Mouse (Mus musculus): Measurements from ENCODE around the gene Sav1. TPM values are rescaled to one million over a fixed set of nuclear protein-coding genes. Genes with fewer than 3 reads are reported as not detected.

Sav1 gene
- total RNA-seq, 1 experiment = 17.8 TPM

DNA sequence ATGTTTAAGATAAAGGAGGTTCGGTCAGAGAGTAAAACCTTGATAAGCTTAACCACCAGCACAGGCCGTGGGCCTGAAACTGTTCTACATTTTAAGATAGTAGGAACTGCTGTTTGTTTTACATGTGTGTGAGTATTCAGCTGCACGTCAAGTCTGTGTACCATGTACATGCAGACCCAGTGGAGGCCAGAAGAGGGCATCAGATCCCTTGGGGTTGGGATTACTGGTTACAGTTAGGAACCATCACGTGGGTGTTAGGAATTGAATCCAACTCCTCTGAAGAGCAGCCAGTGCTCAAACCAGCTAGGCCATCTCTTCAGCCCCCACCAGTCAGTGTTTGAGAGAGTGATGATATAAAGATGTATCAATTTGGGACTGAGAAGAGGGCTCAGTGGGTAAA, 24.3 kb downstream of the Sav1 start:
- in situ Hi-C loops (cut with MboI; ENCODE audit: low sequenced_read_pairs in 2 of 2, unreplicated experiment in 2 of 2) = no loop called here
- Histone ChIP-seq H3K27ac (ENCODE audit: insufficient read depth, low read depth, low read length, poor library complexity, severe bottlenecking) (no peak overlapping the region), H3K9me3 (ENCODE audit: control insufficient read depth, insufficient read depth, low read depth, low read length) (no peaks in the 10 kb centered on the region), H3K9ac (ENCODE audit: insufficient read depth, low read depth, low read length, poor library complexity, severe bottlenecking) (no peak overlapping the region), H3K4me3 (ENCODE audit: insufficient read depth in 1 of 2, low read depth in 1 of 2, low read length in 2 of 2, poor library complexity in 1 of 2, severe bottlenecking in 1 of 2) (no peak overlapping the region), H3K4me1 (ENCODE audit: control insufficient read depth in 2 of 2, insufficient read depth in 2 of 2, low read length in 2 of 2, poor library complexity in 1 of 2) (no peaks in the 10 kb centered on the region; a peak in 2 of 4 replicates), H3K36me3 (ENCODE audit: control insufficient read depth, insufficient read depth, low read length, poor library complexity, severe bottlenecking) (peaks cover 9% of the 10 kb centered on the region; the same call in 1 of the 2 replicates)
- peak; percentile 37; the same call in 1 of the 2 replicates for TF ChIP-seq ZC3H11A (IDR thresholded peaks at IDR 0.05; ENCODE audit: borderline replicate concordance, low read depth, low read length)
- TF ChIP-seq CHD2 (IDR thresholded peaks at IDR 0.05; ENCODE audit: low read depth, low read length) = no peak
- DNase-seq (ENCODE audit: low read depth, low spot score) = no peak

DNA sequence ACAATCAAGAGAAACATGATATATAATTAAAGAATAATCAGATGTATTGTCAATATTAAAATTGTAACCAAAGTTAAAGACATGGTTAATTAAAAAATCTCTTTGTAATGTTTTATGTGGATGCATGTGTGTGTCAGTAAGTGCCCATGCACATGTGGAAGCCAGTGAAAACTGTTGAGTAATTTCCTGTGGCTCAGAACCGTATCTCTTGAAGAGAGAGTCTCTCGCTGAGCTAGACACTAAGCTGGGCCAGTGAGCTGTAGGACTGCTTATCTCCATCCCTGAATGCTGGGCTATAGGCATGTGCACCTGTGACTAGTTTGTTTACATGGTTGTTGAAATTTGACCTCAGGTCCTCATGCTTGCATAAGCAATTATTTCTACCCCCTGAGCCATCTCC, 29.4 kb downstream of the Sav1 start:
- no peaks in the 10 kb centered on the region for H3K9me3 ChIP-seq (ENCODE audit: control insufficient read depth, insufficient read depth, low read depth, low read length)
- H3K36me3 ChIP-seq (ENCODE audit: control insufficient read depth, insufficient read depth, low read length, poor library complexity, severe bottlenecking) = no peaks in the 10 kb centered on the region
- H3K9ac ChIP-seq (ENCODE audit: insufficient read depth, low read depth, low read length, poor library complexity, severe bottlenecking) = no peak overlapping the region
- no peak for TF ChIP-seq MAFK (IDR thresholded peaks at IDR 0.05; ENCODE audit: insufficient read depth, low read depth, low read length)
- TF ChIP-seq CHD2 (IDR thresholded peaks at IDR 0.05; ENCODE audit: low read depth, low read length) = no peak
- TF ChIP-seq ZNF384 (IDR thresholded peaks at IDR 0.05; ENCODE audit: low read depth, low read length) = no peak
- H3K27ac ChIP-seq (ENCODE audit: insufficient read depth, low read depth, low read length, poor library complexity, severe bottlenecking) = no peak overlapping the region
- no peaks in the 10 kb centered on the region for H3K4me1 ChIP-seq (ENCODE audit: control insufficient read depth in 2 of 2, insufficient read depth in 2 of 2, low read length in 2 of 2, poor library complexity in 1 of 2)
- no peak overlapping the region for H3K4me3 ChIP-seq (ENCODE audit: insufficient read depth in 1 of 2, low read depth in 1 of 2, low read length in 2 of 2, poor library complexity in 1 of 2, severe bottlenecking in 1 of 2)
- no peak for DNase-seq (ENCODE audit: low read depth, low spot score)
- in situ Hi-C loops (cut with MboI; ENCODE audit: low sequenced_read_pairs in 2 of 2, unreplicated experiment in 2 of 2) = no loop called here

DNA sequence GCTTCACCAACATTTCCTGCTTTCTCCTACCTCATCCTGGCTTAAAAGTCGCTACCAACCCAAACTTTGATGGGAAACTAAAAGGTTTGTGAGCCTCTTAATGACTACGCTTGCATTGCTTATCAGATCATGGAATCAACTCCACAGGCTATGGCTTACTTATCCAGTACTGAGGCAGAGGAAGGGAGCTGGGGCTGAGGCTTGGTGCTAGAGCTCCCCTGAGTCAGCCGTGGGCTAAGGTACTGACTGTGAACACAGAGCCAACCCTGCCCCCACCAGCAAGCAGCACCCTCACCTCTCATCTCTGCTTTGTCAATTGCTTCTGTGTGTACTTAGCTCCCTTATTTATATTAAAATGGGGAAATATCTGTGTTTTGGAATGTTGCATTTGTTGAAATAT, 39.3 kb downstream of the Sav1 start:
- no peak overlapping the region for H3K4me3 ChIP-seq (ENCODE audit: insufficient read depth in 1 of 2, low read depth in 1 of 2, low read length in 2 of 2, poor library complexity in 1 of 2, severe bottlenecking in 1 of 2)
- DNase-seq (ENCODE audit: low read depth, low spot score) = no peak
- no peaks in the 10 kb centered on the region for H3K4me1 ChIP-seq (ENCODE audit: control insufficient read depth in 2 of 2, insufficient read depth in 2 of 2, low read length in 2 of 2, poor library complexity in 1 of 2)
- in situ Hi-C loops (cut with MboI; ENCODE audit: low sequenced_read_pairs in 2 of 2, unreplicated experiment in 2 of 2) = no loop called here
- no peaks in the 10 kb centered on the region for H3K36me3 ChIP-seq (ENCODE audit: control insufficient read depth, insufficient read depth, low read length, poor library complexity, severe bottlenecking)
- no peak overlapping the region for H3K27ac ChIP-seq (ENCODE audit: insufficient read depth, low read depth, low read length, poor library complexity, severe bottlenecking)
- TF ChIP-seq CHD2 (IDR thresholded peaks at IDR 0.05; ENCODE audit: low read depth, low read length) (no peak), HCFC1 (IDR thresholded peaks at IDR 0.05; ENCODE audit: borderline replicate concordance, insufficient read depth, low read length) (no peak), MAFK (IDR thresholded peaks at IDR 0.05; ENCODE audit: insufficient read depth, low read depth, low read length) (no peak), ZNF384 (IDR thresholded peaks at IDR 0.05; ENCODE audit: low read depth, low read length) (no peak), ZC3H11A (IDR thresholded peaks at IDR 0.05; ENCODE audit: borderline replicate concordance, low read depth, low read length) (no peak)
- no peaks in the 10 kb centered on the region for H3K9me3 ChIP-seq (ENCODE audit: control insufficient read depth, insufficient read depth, low read depth, low read length)
- no peak overlapping the region for H3K9ac ChIP-seq (ENCODE audit: insufficient read depth, low read depth, low read length, poor library complexity, severe bottlenecking)

DNA sequence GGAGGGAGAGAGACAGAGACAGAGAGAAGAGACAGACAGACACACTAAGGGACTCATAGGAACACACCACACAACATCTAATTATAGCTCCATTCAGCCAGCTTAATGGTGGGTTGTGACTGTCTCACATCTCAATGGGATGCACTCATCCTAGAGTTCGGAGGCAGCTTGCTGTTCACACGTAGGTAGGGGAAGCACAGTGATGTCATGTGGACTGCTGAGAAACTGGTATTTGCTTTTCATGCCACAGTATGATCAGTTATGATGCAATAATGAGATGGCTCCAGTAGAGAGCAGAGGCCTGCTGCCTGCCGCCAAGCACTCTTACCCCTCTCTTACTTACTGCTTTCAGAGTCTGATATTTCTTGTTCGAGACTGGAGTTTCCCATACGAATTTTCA, 40.9 kb downstream of the Sav1 start:
- Histone ChIP-seq H3K9ac (ENCODE audit: insufficient read depth, low read depth, low read length, poor library complexity, severe bottlenecking) (no peak overlapping the region), H3K4me3 (ENCODE audit: insufficient read depth in 1 of 2, low read depth in 1 of 2, low read length in 2 of 2, poor library complexity in 1 of 2, severe bottlenecking in 1 of 2) (no peak overlapping the region), H3K4me1 (ENCODE audit: control insufficient read depth in 2 of 2, insufficient read depth in 2 of 2, low read length in 2 of 2, poor library complexity in 1 of 2) (no peaks in the 10 kb centered on the region), H3K9me3 (ENCODE audit: control insufficient read depth, insufficient read depth, low read depth, low read length) (no peaks in the 10 kb centered on the region), H3K36me3 (ENCODE audit: control insufficient read depth, insufficient read depth, low read length, poor library complexity, severe bottlenecking) (no peaks in the 10 kb centered on the region), H3K27ac (ENCODE audit: insufficient read depth, low read depth, low read length, poor library complexity, severe bottlenecking) (no peak overlapping the region)
- no peak for DNase-seq (ENCODE audit: low read depth, low spot score)
- in situ Hi-C loops (cut with MboI; ENCODE audit: low sequenced_read_pairs in 2 of 2, unreplicated experiment in 2 of 2) = no loop called here
- TF ChIP-seq CHD2 (IDR thresholded peaks at IDR 0.05; ENCODE audit: low read depth, low read length) = no peak
- no peak for TF ChIP-seq ZNF384 (IDR thresholded peaks at IDR 0.05; ENCODE audit: low read depth, low read length)
- no peak for TF ChIP-seq MAFK (IDR thresholded peaks at IDR 0.05; ENCODE audit: insufficient read depth, low read depth, low read length)
- TF ChIP-seq ZC3H11A (IDR thresholded peaks at IDR 0.05; ENCODE audit: borderline replicate concordance, low read depth, low read length) = no peak
- TF ChIP-seq HCFC1 (IDR thresholded peaks at IDR 0.05; ENCODE audit: borderline replicate concordance, insufficient read depth, low read length) = no peak

GRCm38 (mm10) chr12:69941655-69942329, 45.0 kb downstream of the Sav1 start:
- Histone ChIP-seq H3K9ac (ENCODE audit: insufficient read depth, low read depth, low read length, poor library complexity, severe bottlenecking) (no peak overlapping the region), H3K27ac (ENCODE audit: insufficient read depth, low read depth, low read length, poor library complexity, severe bottlenecking) (no peak overlapping the region), H3K36me3 (ENCODE audit: control insufficient read depth, insufficient read depth, low read length, poor library complexity, severe bottlenecking) (no peaks in the 10 kb centered on the region), H3K4me1 (ENCODE audit: control insufficient read depth in 2 of 2, insufficient read depth in 2 of 2, low read length in 2 of 2, poor library complexity in 1 of 2) (peaks cover 0 to 7% of the 10 kb centered on the region in 2 experiments; a peak in 1 of 4 replicates), H3K9me3 (ENCODE audit: control insufficient read depth, insufficient read depth, low read depth, low read length) (no peaks in the 10 kb centered on the region), H3K4me3 (ENCODE audit: insufficient read depth in 1 of 2, low read depth in 1 of 2, low read length in 2 of 2, poor library complexity in 1 of 2, severe bottlenecking in 1 of 2) (no peak overlapping the region)
- no peak for DNase-seq (ENCODE audit: low read depth, low spot score)
- in situ Hi-C loops (cut with MboI; ENCODE audit: low sequenced_read_pairs in 2 of 2, unreplicated experiment in 2 of 2) = no loop called here
- TF ChIP-seq CHD2 (IDR thresholded peaks at IDR 0.05; ENCODE audit: low read depth, low read length) (no peak), HCFC1 (IDR thresholded peaks at IDR 0.05; ENCODE audit: borderline replicate concordance, insufficient read depth, low read length) (no peak), ZC3H11A (IDR thresholded peaks at IDR 0.05; ENCODE audit: borderline replicate concordance, low read depth, low read length) (no peak), ZNF384 (IDR thresholded peaks at IDR 0.05; ENCODE audit: low read depth, low read length) (no peak), MAFK (IDR thresholded peaks at IDR 0.05; ENCODE audit: insufficient read depth, low read depth, low read length) (no peak)

Data from ES-E14 (cell line).